Mouse (Mus musculus) kidney, postnatal 10 days (tissue): ENCODE results near the gene Usp36.
A peak's percentile ranks its signal among the peaks of the same experiment; 100 is the strongest.

Experiments
- DNase-seq: peaks from one replicate; pipeline ENCODE4 v3.0.0; 2021; ENCODE audit warnings: mixed read lengths

Usp36 gene

GRCm38 (mm10) chr11:118247359-118248095 is 42.5 kb downstream of the Usp36 start:
- DNase-seq, result peak; percentile 84

GRCm38 (mm10) chr11:118246724-118247123 is 43.3 kb downstream of the Usp36 start:
- DNase-seq, result no peak

DNA sequence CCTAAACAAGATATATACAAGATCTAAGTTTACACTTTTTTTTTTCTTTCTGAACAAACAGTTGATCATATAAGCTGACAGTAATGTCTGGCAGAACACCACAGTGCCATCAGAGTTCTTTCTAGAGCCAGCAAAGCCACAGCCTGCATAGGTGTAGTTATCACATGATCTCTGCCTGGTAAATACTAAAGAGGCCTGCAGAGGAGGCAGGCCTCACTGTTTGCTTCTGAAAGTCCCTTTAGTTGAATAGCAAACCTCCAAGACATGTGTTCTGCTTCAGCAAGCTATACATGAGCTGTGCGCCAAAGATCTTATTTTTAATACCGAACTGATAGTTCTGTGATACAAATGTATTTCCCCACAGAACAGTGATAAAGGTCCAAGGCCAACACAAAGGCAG is 44.9 kb downstream of the Usp36 start:
- DNase-seq, result no peak

DNA sequence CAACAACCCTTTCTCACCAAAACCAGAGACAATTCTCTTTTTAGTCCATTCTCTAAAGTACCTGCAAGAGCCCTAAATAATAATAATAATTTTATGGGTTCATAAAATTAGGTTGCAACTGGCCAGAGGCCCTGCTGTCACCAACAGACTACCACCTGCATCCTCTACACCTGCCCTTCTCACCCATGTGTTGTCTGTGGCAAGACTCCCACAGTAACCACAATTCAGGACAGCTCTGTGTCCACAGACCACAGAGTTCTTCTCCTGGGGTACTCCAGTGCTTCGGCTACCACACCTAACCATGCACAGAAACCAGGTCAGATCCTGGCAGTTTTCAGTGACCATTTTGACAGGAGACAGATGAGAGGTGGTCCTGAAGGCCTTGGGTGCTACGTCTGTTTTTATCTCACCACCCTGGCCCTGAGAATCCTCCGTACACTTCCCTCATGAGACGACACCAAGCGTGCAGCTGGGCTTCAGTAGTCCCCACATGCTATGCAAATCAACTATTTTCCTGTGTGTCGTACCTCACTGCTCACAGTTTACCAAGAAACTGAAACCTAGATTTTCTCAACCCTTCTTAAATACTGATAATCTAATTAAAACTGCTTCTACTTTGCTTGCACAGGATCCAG is 46.3 kb downstream of the Usp36 start:
- no peak for DNase-seq

GRCm38 (mm10) chr11:118242506-118242905 is 47.5 kb downstream of the Usp36 start:
- no peak for DNase-seq

DNA sequence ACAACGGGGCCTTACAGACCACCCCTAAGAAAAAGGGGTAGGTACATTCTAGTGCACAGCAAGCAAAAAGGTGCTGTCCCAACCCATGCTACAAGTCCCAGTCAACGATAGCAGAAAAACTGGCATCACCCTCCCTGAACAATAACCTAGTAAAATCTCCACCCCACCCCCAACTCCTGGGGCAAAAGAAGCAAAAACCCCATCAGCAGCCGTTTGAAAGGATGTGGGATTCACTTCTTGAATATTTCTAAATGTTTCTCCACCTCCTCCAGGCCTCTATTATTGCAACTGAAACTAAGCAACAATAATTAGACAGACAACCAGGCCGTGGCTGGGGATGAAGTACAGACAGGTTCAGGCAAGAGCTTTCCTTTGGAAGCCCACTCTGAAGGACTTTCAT is 49.7 kb downstream of the Usp36 start:
- no peak for DNase-seq

- DNase-seq, result no peak
These were observed 50.5 kb downstream of the Usp36 start for GRCm38 (mm10) chr11:118239281-118240198.

DNA sequence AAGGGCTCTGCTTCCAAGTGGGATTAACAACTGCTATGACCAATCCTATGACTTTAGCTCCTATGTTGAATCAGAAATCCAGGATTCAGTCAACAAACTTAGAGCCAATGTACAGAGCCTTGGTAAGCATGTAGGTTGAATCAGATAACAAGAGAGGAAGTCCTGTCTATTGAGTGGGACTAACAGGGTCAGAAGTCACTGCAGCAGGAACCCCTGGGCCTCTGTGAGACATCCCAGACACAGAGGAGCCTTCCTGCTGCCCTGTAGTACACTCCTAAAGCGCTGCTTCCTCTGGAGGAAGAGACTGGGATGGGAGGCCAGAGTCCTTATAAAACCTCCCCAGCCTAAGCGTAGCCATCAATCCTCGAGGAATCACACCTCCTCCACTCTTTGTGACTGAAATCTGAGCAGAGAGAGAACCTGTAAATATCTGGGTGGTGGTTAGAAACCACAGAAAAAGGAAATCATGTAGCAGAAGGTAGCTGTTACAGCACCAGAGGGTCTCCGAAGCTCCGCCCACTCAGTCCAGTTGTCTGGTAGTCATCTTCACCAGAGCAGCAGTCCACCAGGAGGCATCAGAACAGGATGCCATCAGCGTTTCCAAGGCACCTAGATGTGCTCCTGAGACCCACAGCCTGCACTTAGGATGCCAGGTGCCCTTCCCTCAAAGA is 53.4 kb downstream of the Usp36 start:
- DNase-seq, result peak; percentile 49

DNA sequence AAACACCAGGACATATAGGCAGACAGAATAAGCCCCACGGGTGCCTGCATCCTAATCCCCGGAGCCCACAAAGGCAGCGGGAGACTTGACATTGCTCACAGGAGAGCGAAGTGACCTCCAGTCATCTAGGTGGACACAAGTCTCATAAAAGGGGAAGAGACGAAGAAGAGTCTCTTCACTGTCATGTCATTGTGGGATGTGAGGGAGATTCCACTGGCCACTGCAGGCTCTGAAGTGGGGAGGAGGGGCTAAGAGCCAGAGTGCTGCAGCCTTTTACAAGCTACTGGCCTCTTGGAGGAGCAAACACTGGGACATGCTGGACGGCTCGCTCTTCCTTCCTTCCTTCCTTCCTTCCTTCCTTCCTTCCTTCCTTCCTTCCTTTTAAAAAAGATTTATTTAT is 55.1 kb downstream of the Usp36 start:
- no peak for DNase-seq

GRCm38 (mm10) chr11:118234500-118234899 is 55.5 kb downstream of the Usp36 start:
- peak; percentile 34 for DNase-seq

DNA sequence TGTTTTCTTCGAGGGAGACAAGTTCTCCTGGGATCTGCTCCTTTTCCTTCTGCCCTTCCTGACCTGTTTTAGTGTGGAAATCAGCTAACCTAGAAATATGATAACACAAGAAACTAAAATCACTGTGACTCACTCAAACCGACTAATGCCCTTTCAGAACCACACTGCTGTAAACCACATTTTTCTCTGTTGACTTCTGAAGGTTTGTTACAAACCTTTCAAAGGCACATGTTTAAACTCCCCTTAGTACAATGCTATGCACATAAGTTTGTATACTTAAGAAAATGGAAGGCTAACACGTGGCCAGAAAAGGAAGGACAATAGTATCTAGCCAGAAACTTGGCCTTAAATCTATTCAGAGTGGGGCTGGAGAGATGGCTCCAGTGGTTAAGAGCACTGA is 56.1 kb downstream of the Usp36 start:
- no peak for DNase-seq

GRCm38 (mm10) chr11:118232314-118232831 is 57.7 kb downstream of the Usp36 start:
- peak; percentile 62 for DNase-seq

GRCm38 (mm10) chr11:118229941-118230340 is 60.1 kb downstream of the Usp36 start:
- no peak for DNase-seq

DNA sequence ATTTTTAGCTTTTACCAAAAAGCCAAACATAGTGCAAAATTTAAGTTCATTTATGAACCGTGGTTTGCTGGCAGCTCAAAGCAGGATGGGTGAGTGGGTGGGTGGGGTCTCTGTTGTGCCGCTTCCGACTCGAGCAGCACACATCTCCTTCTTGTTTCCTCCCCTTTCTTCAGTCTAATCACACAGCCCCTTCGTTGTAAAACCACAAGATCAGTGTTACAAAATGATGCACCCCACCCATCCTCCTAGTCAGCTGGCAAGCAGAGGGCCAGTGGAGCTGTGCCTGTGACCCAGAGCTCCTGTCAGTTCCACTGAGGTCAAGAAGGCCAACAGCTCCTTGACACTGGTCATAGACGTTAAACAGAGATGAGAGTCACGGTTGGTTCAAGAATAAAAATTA is 62.4 kb downstream of the Usp36 start:
- no peak for DNase-seq

- DNase-seq, result no peak
These were observed 63.2 kb downstream of the Usp36 start for GRCm38 (mm10) chr11:118226850-118227249.

DNA sequence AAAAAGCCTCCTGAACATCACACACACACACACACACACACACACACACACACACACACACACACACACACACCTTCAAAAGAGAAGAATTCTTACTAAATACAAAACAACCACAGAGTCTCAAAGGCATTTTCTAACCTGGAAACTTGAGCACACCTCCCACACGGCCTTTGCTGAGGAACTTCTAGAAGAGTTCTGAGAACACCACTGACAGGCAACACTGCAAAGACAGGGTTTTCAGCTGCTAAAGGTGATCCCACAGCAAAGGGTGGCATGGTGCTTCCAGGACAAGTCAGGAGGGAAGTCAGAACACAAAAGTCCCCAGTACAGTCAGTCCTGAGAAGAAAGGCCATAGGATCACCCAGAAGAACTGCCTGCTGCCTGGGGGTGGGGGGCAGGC is 64.2 kb downstream of the Usp36 start:
- no peak for DNase-seq

DNA sequence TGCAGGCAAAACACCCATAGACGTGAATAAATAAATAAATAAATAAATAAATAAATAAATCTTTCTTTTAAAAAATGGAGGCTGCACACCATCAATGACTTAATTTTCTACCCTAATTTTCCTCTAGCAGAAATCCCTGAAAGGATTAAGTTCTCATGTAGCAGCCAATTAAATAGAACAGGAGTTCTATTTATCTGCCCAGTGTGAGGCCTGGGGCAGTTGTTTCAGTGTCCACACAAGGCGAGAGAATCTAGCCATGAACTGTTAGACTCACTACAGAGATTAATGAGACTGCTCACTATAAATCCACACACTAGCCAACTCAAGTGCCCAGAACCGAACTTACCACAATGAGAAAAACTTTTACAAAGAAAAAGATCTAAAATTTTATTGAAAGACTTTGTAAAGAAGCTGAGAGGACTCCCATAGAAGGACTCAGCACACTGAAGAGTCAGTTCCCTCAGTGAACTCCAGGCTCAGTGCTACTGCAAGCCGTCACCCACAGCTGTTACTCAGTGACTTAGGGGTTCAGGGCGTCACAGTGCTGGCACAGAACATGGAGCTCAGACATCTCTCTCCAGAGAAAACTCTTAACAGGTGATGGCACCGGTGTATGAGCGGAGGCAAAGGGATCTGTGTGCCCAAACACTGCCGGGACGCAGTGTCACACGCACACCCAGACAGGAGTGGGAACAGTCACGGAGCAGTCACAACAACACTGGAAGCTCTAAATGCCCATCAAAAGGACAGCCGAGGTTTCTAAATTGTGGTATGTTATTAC is 64.8 kb downstream of the Usp36 start:
- DNase-seq, result no peak

GRCm38 (mm10) chr11:118223416-118224067 is 66.5 kb downstream of the Usp36 start:
- no peak for DNase-seq

- DNase-seq, result no peak
These were observed 67.1 kb downstream of the Usp36 start for GRCm38 (mm10) chr11:118222917-118223316.

GRCm38 (mm10) chr11:118222351-118222885 is 67.6 kb downstream of the Usp36 start:
- no peak for DNase-seq
